Mouse (Mus musculus) liver, embryonic 13.5 days (tissue): ENCODE data around the gene Vmn2r9. TPM values are rescaled to one million over a fixed set of nuclear protein-coding genes. Genes with fewer than 3 reads are reported as not detected.
"Not testable (repeated sequence)": the region's sequence is repeated elsewhere in the genome, so short reads cannot be mapped to it uniquely, and the experiment has no call there.

Experiments
- ATAC-seq: fragments of 200-750 bp; cut with Nextera tagmentation; 2 replicates; pipeline ENCODE4 v1.8.0; 2017; ENCODE audit warnings: low read depth, mild to moderate bottlenecking, moderate number of reproducible peaks, moderate library complexity
- DNase-seq: peaks from one replicate; pipeline ENCODE4 v3.0.0; 2022
- H3K27ac ChIP-seq: fragments of 300-500 bp; sonication (generic); 2 replicates; pipeline ENCODE4 v1.5.1; 2015; ENCODE audit warnings: moderate library complexity, mild to moderate bottlenecking, inconsistent platforms
- H3K27me3 ChIP-seq: fragments of 300-500 bp; sonication (generic); 2 replicates; pipeline ENCODE4 v1.6.1; 2015; ENCODE audit warnings: mild to moderate bottlenecking, inconsistent platforms
- H3K36me3 ChIP-seq: fragments of 300-500 bp; sonication (generic); 2 replicates; pipeline ENCODE4 v1.6.1; 2015; ENCODE audit warnings: mild to moderate bottlenecking, inconsistent platforms
- H3K4me1 ChIP-seq: fragments of 300-500 bp; sonication (generic); replicated peaks from 2 replicates; pipeline ENCODE4 v1.6.1; 2015; ENCODE audit warnings: inconsistent platforms
- H3K4me2 ChIP-seq: fragments of 300-500 bp; sonication (generic); 2 replicates; pipeline ENCODE4 v1.6.1; 2015; ENCODE audit warnings: inconsistent platforms, mild to moderate bottlenecking, moderate library complexity
- H3K4me3 ChIP-seq: fragments of 300-500 bp; sonication (generic); replicated peaks from 2 replicates; pipeline ENCODE4 v1.5.1; 2015; ENCODE audit warnings: mild to moderate bottlenecking, inconsistent platforms
- H3K9ac ChIP-seq: fragments of 300-500 bp; sonication (generic); 2 replicates; pipeline ENCODE4 v1.6.1; 2015; ENCODE audit warnings: mild to moderate bottlenecking, inconsistent platforms
- H3K9me3 ChIP-seq: fragments of 300-500 bp; sonication (generic); replicated peaks from 2 replicates; pipeline ENCODE4 v1.6.1; 2016; ENCODE audit warnings: inconsistent platforms
- WGBS: fragments of 180-500 bp; shearing (Covaris S2); methylation state at CpG from one replicate; pipeline ENCODE4 v1.1.7; 2015; ENCODE audit not compliant: insufficient replicate concordance; 5-methylcytosine and 5-hydroxymethylcytosine counted together
- polyA plus RNA-seq: library from polyadenylated mRNA; unstranded; fragments of >200 nt; fragmentation: Nextera tagmentation; extraction: Ambion mirVana; gene quantifications from 2 replicates; pipeline ENCODE4 v1.2.1, GENCODE M21; 2015

Gene Vmn2r9
- polyA plus RNA-seq, result not detected in 2 replicates

GRCm38 (mm10) chr5:108852501-108852900 lies at the start of gene Vmn2r9:
TSS of gene Vmn2r9 (minus strand) at chr5:108852601.
- not testable (repeated sequence) for H3K9me3 ChIP-seq, H3K36me3 ChIP-seq, H3K27me3 ChIP-seq, DNase-seq, H3K9ac ChIP-seq, H3K4me3 ChIP-seq, H3K4me2 ChIP-seq, H3K27ac ChIP-seq, ATAC-seq, H3K4me1 ChIP-seq
- 50% methylated on average over 1 of the region's 1 CpGs for WGBS

GRCm38 (mm10) chr5:108866746-108867145 lies 14.3 kb upstream of the Vmn2r9 start:
- WGBS, result 0% methylated on average over 1 of the region's 1 CpGs
- ATAC-seq, result not testable (repeated sequence)

DNA sequence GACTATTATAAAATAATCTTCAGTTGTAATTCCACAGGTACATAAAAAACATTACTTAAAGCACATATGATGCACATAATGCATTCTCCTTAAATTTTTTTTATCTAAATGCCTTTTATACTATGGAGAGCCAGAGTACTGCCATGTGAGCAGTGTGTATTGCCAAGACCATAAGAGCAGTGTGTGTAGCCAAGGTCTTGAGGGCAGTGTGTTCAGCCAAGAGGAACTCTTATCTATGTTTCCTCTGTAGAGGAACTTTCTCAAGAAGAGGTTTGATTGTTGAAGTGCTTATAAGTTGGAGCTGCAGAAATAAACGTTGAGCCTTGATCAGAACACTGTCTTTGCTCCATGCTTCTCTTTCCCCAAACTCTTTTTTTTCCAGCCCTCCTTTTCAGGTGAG lies 2.9 kb downstream of the Vmn2r9 start:
- ATAC-seq (no peak), DNase-seq (no peak)
- WGBS, result 17% methylated on average over 1 of the region's 1 CpGs
- Histone ChIP-seq H3K4me3 (no peak overlapping the region), H3K27me3 (no peaks in the 10 kb centered on the region), H3K4me1 (no peaks in the 10 kb centered on the region), H3K4me2 (no peak overlapping the region), H3K27ac (no peak overlapping the region), H3K9me3 (no peaks in the 10 kb centered on the region), H3K36me3 (no peaks in the 10 kb centered on the region), H3K9ac (no peak overlapping the region)

More at GRCm38 (mm10) chr5:108866746-108867145, 14.3 kb upstream of the Vmn2r9 start:
- H3K4me2 ChIP-seq, H3K9ac ChIP-seq, H3K36me3 ChIP-seq, H3K27ac ChIP-seq, H3K27me3 ChIP-seq, H3K4me1 ChIP-seq, H3K4me3 ChIP-seq, DNase-seq, H3K9me3 ChIP-seq: not testable (repeated sequence)

DNA sequence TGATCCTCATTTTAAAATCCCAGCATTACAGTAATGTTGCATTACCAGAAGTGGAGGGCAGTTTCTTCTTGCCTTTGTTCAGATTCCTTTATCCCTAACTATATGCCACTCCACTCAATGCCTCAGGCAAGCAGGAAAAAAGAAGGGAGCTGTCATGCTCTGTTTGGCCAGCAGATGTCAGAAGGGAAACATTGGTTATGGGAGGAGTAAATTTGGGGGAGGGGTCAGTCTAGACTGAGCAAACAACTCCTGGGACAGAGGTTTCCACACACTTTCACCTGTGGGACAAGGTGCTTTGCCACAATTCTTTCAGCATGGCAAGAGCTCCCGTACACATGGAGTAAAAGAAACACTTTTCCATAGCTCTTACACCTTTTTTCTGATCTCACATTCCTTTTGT lies 16.2 kb downstream of the Vmn2r9 start:
- ATAC-seq (no peak), DNase-seq (no peak)
- no peaks in the 10 kb centered on the region for H3K4me1 ChIP-seq
- no peak overlapping the region for H3K27ac ChIP-seq
- no peak overlapping the region for H3K9ac ChIP-seq
- H3K9me3 ChIP-seq, result no peaks in the 10 kb centered on the region
- H3K27me3 ChIP-seq, result no peaks in the 10 kb centered on the region
- H3K4me2 ChIP-seq, result no peak overlapping the region
- H3K4me3 ChIP-seq, result no peak overlapping the region
- WGBS, result 42% methylated on average over 1 of the region's 1 CpGs
- no peaks in the 10 kb centered on the region for H3K36me3 ChIP-seq

- Histone ChIP-seq H3K36me3 (no peaks in the 10 kb centered on the region), H3K9me3 (no peaks in the 10 kb centered on the region), H3K4me1 (no peaks in the 10 kb centered on the region), H3K4me2 (no peak overlapping the region), H3K27me3 (no peaks in the 10 kb centered on the region), H3K27ac (no peak overlapping the region), H3K9ac (no peak overlapping the region), H3K4me3 (no peak overlapping the region)
- ATAC-seq (no peak), DNase-seq (no peak)
- WGBS, result 66% methylated on average over 2 of the region's 2 CpGs
These were observed 29.1 kb downstream of the Vmn2r9 start for GRCm38 (mm10) chr5:108823276-108823675.

GRCm38 (mm10) chr5:108808750-108809149 lies 43.7 kb downstream of the Vmn2r9 start, which contains the start of gene Vmn2r8:
TSS of gene Vmn2r8 (minus strand) at chr5:108808850.
- H3K4me1 ChIP-seq, H3K4me3 ChIP-seq, H3K9ac ChIP-seq, H3K9me3 ChIP-seq, ATAC-seq, H3K27me3 ChIP-seq, DNase-seq, H3K27ac ChIP-seq, H3K4me2 ChIP-seq, H3K36me3 ChIP-seq: not testable (repeated sequence)
- 46% methylated on average over 2 of the region's 2 CpGs for WGBS

- no peaks in the 10 kb centered on the region for H3K9me3 ChIP-seq
- no peak for ATAC-seq
These were observed 48.8 kb downstream of the Vmn2r9 start for GRCm38 (mm10) chr5:108803646-108804045.

GRCm38 (mm10) chr5:108795263-108795662 lies 57.1 kb downstream of the Vmn2r9 start, which contains the start of gene Tmed11:
TSS of gene Tmed11 (minus strand) at chr5:108795363.
- H3K27me3 ChIP-seq, DNase-seq, H3K9me3 ChIP-seq, H3K4me3 ChIP-seq, H3K4me2 ChIP-seq, H3K27ac ChIP-seq, ATAC-seq, H3K4me1 ChIP-seq, H3K9ac ChIP-seq, H3K36me3 ChIP-seq: not testable (repeated sequence)
- WGBS, result 48% methylated on average over 2 of the region's 2 CpGs

More at GRCm38 (mm10) chr5:108803646-108804045, 48.8 kb downstream of the Vmn2r9 start:
- 19% methylated on average over 1 of the region's 1 CpGs for WGBS
- H3K27me3 ChIP-seq, result no peaks in the 10 kb centered on the region
- H3K4me2 ChIP-seq, result no peak overlapping the region
- no peaks in the 10 kb centered on the region for H3K4me1 ChIP-seq
- H3K9ac ChIP-seq, result no peak overlapping the region
- no peak overlapping the region for H3K27ac ChIP-seq
- H3K4me3 ChIP-seq, result no peak overlapping the region
- DNase-seq, result no peak
- no peaks in the 10 kb centered on the region for H3K36me3 ChIP-seq

DNA sequence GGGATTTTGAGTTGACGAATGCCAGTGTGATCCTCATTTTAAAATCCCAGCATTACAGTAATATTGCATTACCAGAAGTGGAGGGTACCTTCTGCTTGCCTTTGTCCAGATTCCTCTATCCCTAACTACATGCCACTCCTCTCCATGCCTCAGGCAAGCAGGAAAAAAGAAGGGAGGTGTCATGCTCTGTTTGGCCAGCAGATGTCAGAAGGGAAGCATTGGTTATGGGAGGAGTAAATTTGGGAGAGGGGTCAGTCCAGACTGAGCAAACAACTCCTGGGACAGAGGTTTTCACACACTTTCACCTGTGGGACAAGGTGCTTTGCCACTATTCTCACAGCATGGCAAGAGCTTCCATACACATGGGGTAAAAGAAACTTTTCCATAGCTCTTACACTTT lies 62.0 kb downstream of the Vmn2r9 start:
- H3K36me3 ChIP-seq, ATAC-seq, H3K9me3 ChIP-seq, H3K27ac ChIP-seq, DNase-seq, H3K4me1 ChIP-seq, H3K4me3 ChIP-seq, H3K4me2 ChIP-seq, H3K27me3 ChIP-seq, H3K9ac ChIP-seq: not testable (repeated sequence)
- WGBS, result 33% methylated on average over 1 of the region's 1 CpGs

Other genes starting within 250 kb of the Vmn2r9 start
- 23.1 and 33.3 TPM in 2 replicates for gene Gak, start 222.8 kb downstream of the Vmn2r9 start, polyA plus RNA-seq
- gene Tmem175, start 222.8 kb downstream of the Vmn2r9 start, polyA plus RNA-seq, result 12.9 and 13.9 TPM in 2 replicates
- 3.4 and 3.8 TPM in 2 replicates for gene Idua, start 192.3 kb downstream of the Vmn2r9 start, polyA plus RNA-seq
- gene Dgkq, start 182.9 kb downstream of the Vmn2r9 start, polyA plus RNA-seq, result 2.9 and 3.6 TPM in 2 replicates
- gene Slc26a1, start 177.0 kb downstream of the Vmn2r9 start, polyA plus RNA-seq, result 12.0 and 12.7 TPM in 2 replicates
- 7.5 and 8.8 TPM in 2 replicates for gene Fgfrl1, start 160.2 kb downstream of the Vmn2r9 start, polyA plus RNA-seq
- 4.1 and 4.7 TPM in 2 replicates for gene Rnf212, start 77.6 kb downstream of the Vmn2r9 start, polyA plus RNA-seq
- gene Tmed11, start 57.2 kb downstream of the Vmn2r9 start, polyA plus RNA-seq, result not detected in 2 replicates
- gene Vmn2r8, start 43.8 kb downstream of the Vmn2r9 start, polyA plus RNA-seq, result not detected in 2 replicates
- not detected in 2 replicates for gene Vmn2r10, start 153.9 kb upstream of the Vmn2r9 start, polyA plus RNA-seq
- not detected in 2 replicates for gene Vmn2r11, start 207.0 kb upstream of the Vmn2r9 start, polyA plus RNA-seq
- not detected in 2 replicates for gene Vmn2r12, start 245.3 kb upstream of the Vmn2r9 start, polyA plus RNA-seq